Mouse (Mus musculus): ENCODE data around the gene Brca1. TPM values are rescaled to one million over a fixed set of nuclear protein-coding genes. Genes with fewer than 3 reads are reported as not detected.
"Not testable (repeated sequence)": the region's sequence is repeated elsewhere in the genome, so short reads cannot be mapped to it uniquely, and the experiment has no call there.

Brca1 gene
- polyA plus RNA-seq, 1 experiment from 2014 or later = 24.3 TPM

- Histone ChIP-seq H3K9ac (no peak overlapping the region), H3K36me3 (replicated peaks) (peaks cover 22% of the 10 kb centered on the region), H3K4me3 (replicated peaks) (no peak overlapping the region), H3K4me2 (peak overlapping the region; percentile 6; the same call in 1 of the 2 replicates), H3K27ac (peak overlapping the region; percentile 21), H3K27me3 (no peaks in the 10 kb centered on the region), H3K9me3 (no peaks in the 10 kb centered on the region), H3K4me1 (peaks cover 9% of the 10 kb centered on the region)
- ATAC-seq (ENCODE audit: low FRiP score) = peak; percentile 55; the same call in 1 of the 2 replicates
- WGBS = 23% methylated on average over 6 of the region's 6 CpGs
Observed at GRCm38 (mm10) chr11:101454702-101455101, 97.1 kb downstream of the Brca1 start.

- no peak overlapping the region for H3K9ac ChIP-seq
- H3K4me1 ChIP-seq = peaks cover 9% of the 10 kb centered on the region
- H3K4me2 ChIP-seq = no peak overlapping the region
- H3K27ac ChIP-seq = no peak overlapping the region
- 73% methylated on average over 10 of the region's 10 CpGs for WGBS
- no peak overlapping the region for H3K4me3 ChIP-seq (replicated peaks)
- no peaks in the 10 kb centered on the region for H3K9me3 ChIP-seq
- peaks cover 2% of the 10 kb centered on the region; the same call in 1 of the 2 replicates for H3K36me3 ChIP-seq (replicated peaks)
- H3K27me3 ChIP-seq = no peaks in the 10 kb centered on the region
- no peak for ATAC-seq (ENCODE audit: low FRiP score)
Observed at GRCm38 (mm10) chr11:101452093-101452774, 99.5 kb downstream of the Brca1 start.

- Histone ChIP-seq H3K9ac (no peak overlapping the region), H3K4me1 (peaks cover 9% of the 10 kb centered on the region), H3K9me3 (no peaks in the 10 kb centered on the region), H3K27me3 (no peaks in the 10 kb centered on the region), H3K36me3 (replicated peaks) (no peaks in the 10 kb centered on the region), H3K4me3 (replicated peaks) (no peak overlapping the region), H3K4me2 (no peak overlapping the region), H3K27ac (no peak overlapping the region)
- WGBS = 95% methylated on average over 10 of the region's 10 CpGs
- ATAC-seq (ENCODE audit: low FRiP score) = no peak
Observed at GRCm38 (mm10) chr11:101451536-101451935, 100.2 kb downstream of the Brca1 start.

- 82% methylated on average over 3 of the region's 3 CpGs for WGBS
- H3K27me3 ChIP-seq = no peaks in the 10 kb centered on the region
- no peak overlapping the region for H3K4me3 ChIP-seq (replicated peaks)
- H3K9me3 ChIP-seq = no peaks in the 10 kb centered on the region
- no peak overlapping the region for H3K27ac ChIP-seq
- no peak overlapping the region for H3K4me2 ChIP-seq
- peaks cover 7% of the 10 kb centered on the region for H3K36me3 ChIP-seq (replicated peaks)
- H3K9ac ChIP-seq = no peak overlapping the region
- ATAC-seq (ENCODE audit: low FRiP score) = no peak
- peaks cover 9% of the 10 kb centered on the region for H3K4me1 ChIP-seq
Observed at GRCm38 (mm10) chr11:101450394-101450793, 101.4 kb downstream of the Brca1 start.

- H3K9ac ChIP-seq; H3K4me3 ChIP-seq (replicated peaks); H3K27ac ChIP-seq; H3K27me3 ChIP-seq; ATAC-seq (ENCODE audit: low FRiP score); H3K9me3 ChIP-seq; H3K4me1 ChIP-seq; H3K4me2 ChIP-seq: not testable (repeated sequence)
- 82% methylated on average over 4 of the region's 4 CpGs for WGBS
- peaks cover 15% of the 10 kb centered on the region for H3K36me3 ChIP-seq (replicated peaks)
Observed at GRCm38 (mm10) chr11:101449596-101449995, 102.2 kb downstream of the Brca1 start.

GRCm38 (mm10) chr11:101448899-101449298, 102.9 kb downstream of the Brca1 start:
- H3K4me1 ChIP-seq = peaks cover 4% of the 10 kb centered on the region
- no peak for ATAC-seq (ENCODE audit: low FRiP score)
- no peak overlapping the region for H3K9ac ChIP-seq
- H3K27me3 ChIP-seq = no peaks in the 10 kb centered on the region
- no peak overlapping the region for H3K4me3 ChIP-seq (replicated peaks)
- no peaks in the 10 kb centered on the region for H3K9me3 ChIP-seq
- no peak overlapping the region for H3K4me2 ChIP-seq
- no peak overlapping the region for H3K27ac ChIP-seq
- WGBS = 86% methylated on average over 4 of the region's 4 CpGs
- H3K36me3 ChIP-seq (replicated peaks) = peaks cover 22% of the 10 kb centered on the region

GRCm38 (mm10) chr11:101448274-101448746, 103.4 kb downstream of the Brca1 start, which contains the start of gene Ifi35:
Gene Ifi35 (plus strand): TSS chr11:101448407.
- Histone ChIP-seq H3K4me2 (peak within 1 kb of the TSS; percentile 8; the same call in 1 of the 2 replicates), H3K36me3 (replicated peaks) (peaks cover 27% of the 10 kb centered on the region), H3K4me1 (peaks cover 10% of the 10 kb centered on the region), H3K27ac (no peak within 1 kb of the TSS), H3K4me3 (replicated peaks) (0 out of 2 replicates have a peak within 1 kb of the TSS, but pooled peaks have one; percentile 4), H3K9ac (no peak within 1 kb of the TSS), H3K27me3 (no peaks in the 10 kb centered on the region), H3K9me3 (no peaks in the 10 kb centered on the region)
- WGBS = 49% methylated on average over 10 of the region's 10 CpGs
- no peak for ATAC-seq (ENCODE audit: low FRiP score)

- Histone ChIP-seq H3K9me3 (no peaks in the 10 kb centered on the region), H3K9ac (no peak overlapping the region), H3K27me3 (no peaks in the 10 kb centered on the region), H3K27ac (no peak overlapping the region), H3K4me2 (no peak overlapping the region), H3K4me3 (replicated peaks) (no peak overlapping the region), H3K4me1 (peaks cover 14% of the 10 kb centered on the region), H3K36me3 (replicated peaks) (peaks cover 27% of the 10 kb centered on the region)
- 92% methylated on average over 5 of the region's 5 CpGs for WGBS
- no peak for ATAC-seq (ENCODE audit: low FRiP score)
Observed at GRCm38 (mm10) chr11:101447786-101448185, 104.0 kb downstream of the Brca1 start.

- H3K27me3 ChIP-seq; ATAC-seq (ENCODE audit: low FRiP score); H3K27ac ChIP-seq; H3K4me2 ChIP-seq; H3K9me3 ChIP-seq; H3K4me3 ChIP-seq (replicated peaks); H3K9ac ChIP-seq: not testable (repeated sequence)
- WGBS = 96% methylated on average over 8 of the region's 8 CpGs
- peaks cover 14% of the 10 kb centered on the region for H3K4me1 ChIP-seq
- peaks cover 27% of the 10 kb centered on the region for H3K36me3 ChIP-seq (replicated peaks)
Observed at GRCm38 (mm10) chr11:101446860-101447259, 104.9 kb downstream of the Brca1 start.

GRCm38 (mm10) chr11:101446319-101446718, 105.4 kb downstream of the Brca1 start:
- Histone ChIP-seq H3K4me1 (peaks cover 14% of the 10 kb centered on the region), H3K4me2 (no peak overlapping the region), H3K36me3 (replicated peaks) (peaks cover 27% of the 10 kb centered on the region), H3K27ac (no peak overlapping the region), H3K4me3 (replicated peaks) (no peak overlapping the region), H3K9ac (no peak overlapping the region), H3K9me3 (no peaks in the 10 kb centered on the region), H3K27me3 (no peaks in the 10 kb centered on the region)
- WGBS = 83% methylated on average over 1 of the region's 1 CpGs
- ATAC-seq (ENCODE audit: low FRiP score) = no peak

- Histone ChIP-seq H3K27me3 (no peaks in the 10 kb centered on the region), H3K4me3 (replicated peaks) (peak overlapping the region; percentile 80), H3K9me3 (no peaks in the 10 kb centered on the region), H3K4me1 (peaks cover 14% of the 10 kb centered on the region), H3K36me3 (replicated peaks) (peaks cover 27% of the 10 kb centered on the region), H3K9ac (peak overlapping the region; percentile 92), H3K27ac (peak overlapping the region; percentile 95), H3K4me2 (peak overlapping the region; percentile 95)
- ATAC-seq (ENCODE audit: low FRiP score) = peak; percentile 27; the same call in 1 of the 2 replicates
- WGBS = 2% methylated on average over 14 of the region's 14 CpGs
Observed at GRCm38 (mm10) chr11:101442760-101443159, 109.0 kb downstream of the Brca1 start.

GRCm38 (mm10) chr11:101442127-101442693, 109.5 kb downstream of the Brca1 start, which contains the start of gene Rpl27:
Gene Rpl27 (plus strand): TSS chr11:101442298.
- peaks cover 14% of the 10 kb centered on the region for H3K4me1 ChIP-seq
- peak within 1 kb of the TSS; percentile 95 for H3K27ac ChIP-seq
- no peaks in the 10 kb centered on the region for H3K27me3 ChIP-seq
- WGBS = under 1% methylated on average over 40 of the region's 42 CpGs
- ATAC-seq (ENCODE audit: low FRiP score) = peak; percentile 98
- H3K36me3 ChIP-seq (replicated peaks) = peaks cover 27% of the 10 kb centered on the region
- peak within 1 kb of the TSS; percentile 80 for H3K4me3 ChIP-seq (replicated peaks)
- no peaks in the 10 kb centered on the region for H3K9me3 ChIP-seq
- peak within 1 kb of the TSS; percentile 92 for H3K9ac ChIP-seq
- H3K4me2 ChIP-seq = peak within 1 kb of the TSS; percentile 95
